Mouse (Mus musculus) midbrain, embryonic 14.5 days (tissue): ENCODE data around the gene Tril. TPM values are rescaled to one million over a fixed set of nuclear protein-coding genes. Genes with fewer than 3 reads are reported as not detected.

Experiments
- polyA plus RNA-seq: library from polyadenylated mRNA; unstranded; fragments of >200 nt; fragmentation: Nextera tagmentation; extraction: Ambion mirVana; gene quantifications from 2 replicates; pipeline ENCODE4 v1.2.1, GENCODE M21; 2014

Gene Tril
- polyA plus RNA-seq, 1 experiment from 2014 or later = 12.8 TPM

Other genes starting within 250 kb of the Tril start
- 0.18 TPM in 1 of 2 replicates, not detected in the other for gene Cpvl, start 157.8 kb upstream of the Tril start, polyA plus RNA-seq
- gene Chn2, start 218.7 kb upstream of the Tril start, polyA plus RNA-seq = 32.4 and 40.6 TPM in 2 replicates